Comparison of ENCODE assay signal across 8 mouse cellular contexts in genomic region chr11:48872695-48873300, GRCm38 (mm10). TPM values are rescaled to one million over a fixed set of nuclear protein-coding genes. Genes with fewer than 3 reads are reported as not detected.
DNase-seq lines count a peak whose midpoint lies in the region; ATAC-seq and TF ChIP-seq lines count a peak whose summit lies in the region.

No protein-coding gene starts in this region.

- WGBS in lung, adult 2 months, result 58% methylated on average over 7 of the region's 7 CpGs
- WGBS in intestine, embryonic 15.5 days, result 60% methylated on average over 7 of the region's 7 CpGs

- no peak for DNase-seq in lung, adult 2 months
- no peak for DNase-seq in lung, postnatal 14 days
- DNase-seq in right cerebral cortex, postnatal 4 days, result no peak
- no peak for DNase-seq in right cerebral cortex, adult 18-20 months

- peak overlapping the region; percentile 80 for H3K4me3 ChIP-seq in erythroblast, embryonic 14.5 days (replicated peaks)
- peak overlapping the region; percentile 5 for H3K4me3 ChIP-seq in lung, adult 2 months (replicated peaks; ENCODE audit: extremely low read depth, low read depth, low read length)
- no peak overlapping the region for H3K4me3 ChIP-seq in intestine, embryonic 15.5 days (replicated peaks)
- peak overlapping the region; percentile 72 for H3K4me3 ChIP-seq in myocyte

- no peak overlapping the region for H3K9ac ChIP-seq in intestine, embryonic 15.5 days

- no peaks in the 10 kb centered on the region for H3K9me3 ChIP-seq in erythroblast, embryonic 14.5 days (ENCODE audit: control insufficient read depth, low read length)
- H3K9me3 ChIP-seq in intestine, embryonic 15.5 days, result no peaks in the 10 kb centered on the region

- no peak overlapping the region for H3ac ChIP-seq in myocyte (ENCODE audit: control insufficient read depth, insufficient read length)

- H3K4me2 ChIP-seq in intestine, embryonic 15.5 days (replicated peaks), result peak overlapping the region; percentile 86
- peak overlapping the region; percentile 98 for H3K4me2 ChIP-seq in myocyte (ENCODE audit: low read depth)

- H3K36me3 ChIP-seq in erythroblast, embryonic 14.5 days (ENCODE audit: control insufficient read depth), result no peaks in the 10 kb centered on the region; the same call in 1 of the 2 replicates
- no peaks in the 10 kb centered on the region for H3K36me3 ChIP-seq in intestine, embryonic 15.5 days
- H3K36me3 ChIP-seq in myocyte (ENCODE audit: control insufficient read depth, insufficient read depth), result no peaks in the 10 kb centered on the region

- H3K27ac ChIP-seq in intestine, embryonic 15.5 days, result peak overlapping the region; percentile 81

- peaks cover 69% of the 10 kb centered on the region for H3K4me1 ChIP-seq in erythroblast, embryonic 14.5 days (ENCODE audit: control insufficient read depth)
- peaks cover 15% of the 10 kb centered on the region for H3K4me1 ChIP-seq in lung, adult 2 months (ENCODE audit: control insufficient read depth, insufficient read depth, low read length)
- H3K4me1 ChIP-seq in intestine, embryonic 15.5 days (replicated peaks), result peaks cover 33% of the 10 kb centered on the region

- H3K79me2 ChIP-seq in myocyte (ENCODE audit: control insufficient read depth, insufficient read depth), result peaks cover 21% of the 10 kb centered on the region

- no peaks in the 10 kb centered on the region for H3K27me3 ChIP-seq in erythroblast, embryonic 14.5 days (ENCODE audit: control insufficient read depth)
- no peaks in the 10 kb centered on the region for H3K27me3 ChIP-seq in intestine, embryonic 15.5 days (replicated peaks)
- no peaks in the 10 kb centered on the region for H3K27me3 ChIP-seq in myocyte (ENCODE audit: control insufficient read depth, insufficient read depth, insufficient read length)

- no peak for ATAC-seq in erythroblast, adult 5-6 weeks (replicated peaks; ENCODE audit: low FRiP score, poor library complexity, severe bottlenecking)
- peak; percentile 50 for ATAC-seq in intestine, embryonic 15.5 days

- no peak for TF ChIP-seq POLR2A in lung, adult 2 months (IDR thresholded peaks at IDR 0.05; ENCODE audit: borderline replicate concordance, extremely low read depth, low read depth, low read length)
- no peak for TF ChIP-seq POLR2A in myocyte (IDR thresholded peaks at IDR 0.05; ENCODE audit: insufficient read length, low read depth)

- TF ChIP-seq CTCF in lung, adult 2 months (IDR thresholded peaks at IDR 0.05; ENCODE audit: insufficient read depth, low read length), result no peak

TF ChIP-seq in myocyte, 11 proteins besides CTCF, POLR2A, EP300 and RAD21:
- TF ChIP-seq REST (IDR thresholded peaks at IDR 0.05; ENCODE audit: insufficient read depth, insufficient read length) (no peak), MYOG (IDR thresholded peaks at IDR 0.05; ENCODE audit: control insufficient read depth in 1 of 3, insufficient read depth in 1 of 3, insufficient read length in 2 of 3, low read depth in 2 of 3) (no peak), POLR2AphosphoS2 (IDR thresholded peaks at IDR 0.05; ENCODE audit: insufficient read length, low read depth) (no peak), MAX (IDR thresholded peaks at IDR 0.05; ENCODE audit: low read depth) (no peak), USF1 (IDR thresholded peaks at IDR 0.05; ENCODE audit: low read depth) (no peak), E2F4 (IDR thresholded peaks at IDR 0.05; ENCODE audit: insufficient read depth) (no peak), TCF12 (IDR thresholded peaks at IDR 0.05; ENCODE audit: insufficient read depth, poor library complexity, severe bottlenecking) (no peak), CEBPB (IDR thresholded peaks at IDR 0.05; ENCODE audit: insufficient read depth, poor library complexity, severe bottlenecking) (no peak), MYOD1 (IDR thresholded peaks at IDR 0.05; ENCODE audit: control insufficient read depth in 1 of 3, insufficient read length in 2 of 3, low read depth in 2 of 3) (no peak), SRF (IDR thresholded peaks at IDR 0.05; ENCODE audit: control insufficient read depth, insufficient read length, low read depth) (no peak), TCF3 (IDR thresholded peaks at IDR 0.05; ENCODE audit: insufficient read length, low read depth) (no peak)

RNA-seq across cellular contexts. Expression of gene Irgm1, which starts 1.3 kb away (rescaled TPM):
- polyA plus RNA-seq in erythroblast, embryonic 14.5 days (2012), result 0.11 TPM in 1 of 2 replicates, not detected in the other
- 54.8 and 67.1 TPM in 2 replicates for total RNA-seq in erythroblast, adult 5-6 weeks (2015; ENCODE audit: low replicate concordance)
- total RNA-seq in erythroblast, adult 5-6 weeks (2017; ENCODE audit: low replicate concordance), result 58.3 and 69.6 TPM in 2 replicates
- 7.3 and 11.5 TPM in 2 replicates for polyA plus RNA-seq in lung, adult 2 months (2012; rRNA removed)
- polyA plus RNA-seq in intestine, embryonic 15.5 days (2015; fragmentation: Nextera tagmentation; extraction: Ambion mirVana), result 16.0 and 16.4 TPM in 2 replicates
- 6.9 TPM for polyA plus RNA-seq in myocyte (2012; fragmentation: generic; extraction: Trizol)

RNA-seq across cellular contexts. Expression of gene Gm5431, which starts 29.2 kb away (rescaled TPM):
- not detected in 2 replicates for polyA plus RNA-seq in erythroblast, embryonic 14.5 days (2012)
- total RNA-seq in erythroblast, adult 5-6 weeks (2015; ENCODE audit: low replicate concordance), result 0.42 and 3.5 TPM in 2 replicates
- total RNA-seq in erythroblast, adult 5-6 weeks (2017; ENCODE audit: low replicate concordance), result 0.84 TPM in 1 of 2 replicates, not detected in the other
- polyA plus RNA-seq in lung, adult 2 months (2012; rRNA removed), result 0.43 and 0.66 TPM in 2 replicates
- polyA plus RNA-seq in intestine, embryonic 15.5 days (2015; fragmentation: Nextera tagmentation; extraction: Ambion mirVana), result 0.23 and 0.30 TPM in 2 replicates
- polyA plus RNA-seq in myocyte (2012; fragmentation: generic; extraction: Trizol), result not detected

RNA-seq across cellular contexts. Expression of gene Gm12184, which starts 46.3 kb away (rescaled TPM):
- polyA plus RNA-seq in erythroblast, embryonic 14.5 days (2012), result 4.5 and 4.6 TPM in 2 replicates
- total RNA-seq in erythroblast, adult 5-6 weeks (2015; ENCODE audit: low replicate concordance), result 3.1 TPM in 1 of 2 replicates, not detected in the other
- 0.68 and 5.3 TPM in 2 replicates for total RNA-seq in erythroblast, adult 5-6 weeks (2017; ENCODE audit: low replicate concordance)
- 5.3 TPM in 2 replicates for polyA plus RNA-seq in lung, adult 2 months (2012; rRNA removed)
- 3.7 and 5.4 TPM in 2 replicates for polyA plus RNA-seq in intestine, embryonic 15.5 days (2015; fragmentation: Nextera tagmentation; extraction: Ambion mirVana)
- 13.2 TPM for polyA plus RNA-seq in myocyte (2012; fragmentation: generic; extraction: Trizol)

RNA-seq across cellular contexts. Expression of gene Trim7, which starts 46.9 kb away (rescaled TPM):
- polyA plus RNA-seq in erythroblast, embryonic 14.5 days (2012), result not detected in 2 replicates
- total RNA-seq in erythroblast, adult 5-6 weeks (2015; ENCODE audit: low replicate concordance), result not detected in 2 replicates
- 0.42 TPM in 1 of 2 replicates, not detected in the other for total RNA-seq in erythroblast, adult 5-6 weeks (2017; ENCODE audit: low replicate concordance)
- 7.8 and 11.6 TPM in 2 replicates for polyA plus RNA-seq in lung, adult 2 months (2012; rRNA removed)
- polyA plus RNA-seq in intestine, embryonic 15.5 days (2015; fragmentation: Nextera tagmentation; extraction: Ambion mirVana), result 1.1 and 2.7 TPM in 2 replicates
- polyA plus RNA-seq in myocyte (2012; fragmentation: generic; extraction: Trizol), result 5.4 TPM

RNA-seq across cellular contexts. Expression of gene Trim41, which starts 55.6 kb away (rescaled TPM):
- polyA plus RNA-seq in erythroblast, embryonic 14.5 days (2012), result 2.6 and 3.9 TPM in 2 replicates
- total RNA-seq in erythroblast, adult 5-6 weeks (2015; ENCODE audit: low replicate concordance), result 3.3 and 12.7 TPM in 2 replicates
- 17.6 and 19.5 TPM in 2 replicates for total RNA-seq in erythroblast, adult 5-6 weeks (2017; ENCODE audit: low replicate concordance)
- 28.9 and 32.4 TPM in 2 replicates for polyA plus RNA-seq in lung, adult 2 months (2012; rRNA removed)
- polyA plus RNA-seq in intestine, embryonic 15.5 days (2015; fragmentation: Nextera tagmentation; extraction: Ambion mirVana), result 4.1 and 6.4 TPM in 2 replicates
- polyA plus RNA-seq in myocyte (2012; fragmentation: generic; extraction: Trizol), result 31.3 TPM
